Mouse (Mus musculus) stomach, postnatal 0 days (tissue): ENCODE measurements at regions not wholly inside any gene's neighbourhood (a gene's known extent, or its start where the extent isn't known, plus 50 kb on each side); places are given as distances from the start of the nearest gene placed in this dataset.

ENCODE experiments used
- CTCF ChIP-seq: IDR thresholded peaks from 2 replicates; pipeline ENCODE4 v1.5.1; 2016; ENCODE audit warnings: antibody characterized with exemption, low read depth, mild to moderate bottlenecking, moderate library complexity
- EP300 ChIP-seq: optimal IDR thresholded peaks from 2 replicates; pipeline ENCODE3; 2016; ENCODE audit warnings: antibody characterized with exemption

DNA sequence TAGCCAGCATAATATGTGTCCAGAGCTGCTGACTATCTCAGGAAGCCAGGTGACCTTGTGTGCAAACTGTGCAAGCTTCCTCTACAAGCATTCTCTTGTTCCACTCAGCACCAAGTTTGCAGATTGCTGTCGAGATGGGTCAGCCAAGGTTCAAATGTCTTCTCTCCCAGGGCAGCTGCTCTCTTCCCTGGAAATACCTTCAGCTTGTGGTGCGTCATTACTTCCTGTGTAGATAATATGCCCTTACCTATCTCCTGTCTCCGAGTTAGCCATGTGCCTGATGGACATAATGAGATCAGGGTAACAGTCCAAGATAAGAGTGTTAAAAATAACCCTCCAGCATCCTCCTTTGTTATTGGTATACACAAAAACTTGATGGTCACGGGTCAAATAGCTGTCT lies 113.7 kb upstream of the Fbxl7 start:
- no peak for TF ChIP-seq CTCF
- TF ChIP-seq EP300 = no peak
